11 mouse cellular contexts compared by ENCODE assay signal in the genomic region with DNA sequence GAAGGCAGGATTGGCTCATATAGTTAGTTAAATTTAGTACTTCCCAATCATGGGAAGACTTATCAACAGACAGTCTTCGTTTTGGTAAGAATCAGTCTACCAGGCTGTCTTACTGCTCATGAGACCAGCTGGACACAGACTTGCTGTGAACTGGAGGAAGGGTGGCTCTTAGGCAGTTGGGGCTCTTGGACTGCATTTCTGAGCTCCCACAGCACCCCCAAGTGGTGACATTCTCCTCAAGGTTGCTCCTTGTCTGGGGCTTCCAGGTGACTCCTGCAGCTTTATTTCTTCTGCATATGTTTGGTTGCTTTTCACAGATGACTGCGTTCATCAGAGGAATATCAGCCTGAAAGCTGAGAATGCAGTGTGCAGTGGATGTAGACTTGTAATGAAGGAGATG.
DNase-seq lines count a peak whose midpoint lies in the region; TF ChIP-seq lines count a peak whose summit lies in the region.
"Had no signal": no experiment of that assay in that cellular context is flagged by ENCODE, and none has a peak within 500 bp of the region (broad histone marks: within the 10 kb centered on the region; RNA-seq: fewer than 3 reads in every experiment).

No protein-coding gene starts in this region.

- no peaks in the 10 kb centered on the region for H3K36me3 ChIP-seq in embryonic facial prominence, embryonic 10.5 days (replicated peaks)
- H3K36me3 ChIP-seq in kidney, adult 2 months (ENCODE audit: control insufficient read depth, insufficient read depth, low read length): no peaks in the 10 kb centered on the region
- H3K36me3 ChIP-seq: embryonic facial prominence, embryonic 13.5 days; liver, embryonic 13.5 days had no signal

- 30% methylated on average over 2 of the region's 2 CpGs for WGBS in embryonic facial prominence, embryonic 10.5 days
- WGBS in kidney, adult 2 months: 27% methylated on average over 2 of the region's 2 CpGs

- no peaks in the 10 kb centered on the region for H3K27me3 ChIP-seq in embryonic facial prominence, embryonic 10.5 days (replicated peaks; ENCODE audit: low read depth, poor library complexity, severe bottlenecking)
- H3K27me3 ChIP-seq in kidney, adult 2 months (replicated peaks; ENCODE audit: control insufficient read depth, insufficient read depth, low read length): no peaks in the 10 kb centered on the region
- H3K27me3 ChIP-seq: embryonic facial prominence, embryonic 13.5 days; liver, embryonic 13.5 days had no signal

- peak; percentile 2 for DNase-seq in lung, postnatal 10 days
- DNase-seq in lung, postnatal 4 days: no peak
- peak; percentile 93 to 95 for DNase-seq in cerebellum, adult 18-20 months
- DNase-seq in embryonic facial prominence, embryonic 10.5 days (ENCODE audit: low spot score): peak; percentile 21
- peak; percentile 74 for DNase-seq in retina, embryonic 14.5 days (ENCODE audit: low spot score)
- DNase-seq in ovary, adult 18-20 months (ENCODE audit: low spot score): no peak
- no peak for DNase-seq in kidney, adult 2 months
- DNase-seq in thymus, postnatal 4 days: no peak
- DNase-seq: gastrocnemius, postnatal 36 days; liver, embryonic 13.5 days had no signal

- no peaks in the 10 kb centered on the region for H3K4me1 ChIP-seq in embryonic facial prominence, embryonic 10.5 days
- no peaks in the 10 kb centered on the region for H3K4me1 ChIP-seq in kidney, adult 2 months (ENCODE audit: control insufficient read depth, insufficient read depth, low read length)
- H3K4me1 ChIP-seq: embryonic facial prominence, embryonic 13.5 days; liver, embryonic 13.5 days had no signal

- TF ChIP-seq CTCF in kidney, adult 2 months (conservative IDR thresholded peaks at IDR 0.05; ENCODE audit: insufficient read depth, insufficient read length, low read depth, low read length): no peak

- no peak for TF ChIP-seq POLR2A in kidney, adult 2 months (IDR thresholded peaks at IDR 0.05; ENCODE audit: low read depth, low read length)

- no peaks in the 10 kb centered on the region for H3K9me3 ChIP-seq in embryonic facial prominence, embryonic 10.5 days
- H3K9me3 ChIP-seq: embryonic facial prominence, embryonic 13.5 days; liver, embryonic 13.5 days had no signal

- no peak overlapping the region for H3K4me3 ChIP-seq in embryonic facial prominence, embryonic 10.5 days
- H3K4me3 ChIP-seq in kidney, adult 2 months (ENCODE audit: insufficient read depth, low read depth, low read length): no peak overlapping the region
- H3K4me3 ChIP-seq: embryonic facial prominence, embryonic 13.5 days; liver, embryonic 13.5 days had no signal

- H3K27ac ChIP-seq in embryonic facial prominence, embryonic 10.5 days (replicated peaks): no peak overlapping the region
- no peak overlapping the region for H3K27ac ChIP-seq in kidney, adult 2 months (ENCODE audit: insufficient read depth, low read depth, low read length)
- H3K27ac ChIP-seq: embryonic facial prominence, embryonic 13.5 days; liver, embryonic 13.5 days had no signal

Comparison
In these comparisons a context has a peak if more than half of its experiments do, and no peak if none do; other contexts are left out.
1. DNase-seq: peak in lung, postnatal 10 days (single experiment), cerebellum, adult 18-20 months (2 of 2), embryonic facial prominence, embryonic 10.5 days (single experiment) and retina, embryonic 14.5 days (single experiment); none in lung, postnatal 4 days (0 of 2), ovary, adult 18-20 months (single experiment), kidney, adult 2 months (single experiment) and thymus, postnatal 4 days (single experiment).